Mouse (Mus musculus) left cerebral cortex, adult 8-10 months (tissue): ENCODE measurements around the gene Myod1. TPM values are rescaled to one million over a fixed set of nuclear protein-coding genes. Genes with fewer than 3 reads are reported as not detected.

Source experiments
- DNase-seq, 2 experiments: peaks; one replicate each; pipeline ENCODE4 v3.0.0; 2022; ENCODE audit warnings: low spot score in 2 of 2
- total RNA-seq, 4 experiments: library from RNA; stranded (reverse); gene quantifications; 2 replicates each; pipeline ENCODE4 v1.2.4; 2022

The Myod1 gene
- total RNA-seq, 4 experiments from 2014 or later, result 0.19 to 0.23 TPM; not detected in 2

DNA sequence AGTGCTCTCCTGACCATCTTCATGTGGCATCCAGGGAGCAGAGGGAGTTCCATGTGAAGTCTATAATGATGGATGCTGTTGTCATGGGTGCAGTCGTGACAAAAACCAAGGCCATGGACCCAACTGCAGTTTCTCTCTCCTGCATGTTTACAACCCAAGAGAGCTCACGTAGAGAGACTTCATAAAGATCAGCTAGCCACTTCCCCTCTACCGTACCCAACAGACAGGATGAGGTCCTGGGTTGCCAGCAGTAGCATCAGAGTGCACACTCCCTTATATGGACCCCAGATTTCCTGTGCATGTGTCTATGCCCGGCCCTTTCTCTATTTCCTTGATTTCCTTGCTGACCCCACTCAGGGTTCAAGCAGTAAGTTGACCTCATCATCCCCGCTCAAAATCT, 15.4 kb downstream of the Myod1 start:
- DNase-seq, result no peak

DNA sequence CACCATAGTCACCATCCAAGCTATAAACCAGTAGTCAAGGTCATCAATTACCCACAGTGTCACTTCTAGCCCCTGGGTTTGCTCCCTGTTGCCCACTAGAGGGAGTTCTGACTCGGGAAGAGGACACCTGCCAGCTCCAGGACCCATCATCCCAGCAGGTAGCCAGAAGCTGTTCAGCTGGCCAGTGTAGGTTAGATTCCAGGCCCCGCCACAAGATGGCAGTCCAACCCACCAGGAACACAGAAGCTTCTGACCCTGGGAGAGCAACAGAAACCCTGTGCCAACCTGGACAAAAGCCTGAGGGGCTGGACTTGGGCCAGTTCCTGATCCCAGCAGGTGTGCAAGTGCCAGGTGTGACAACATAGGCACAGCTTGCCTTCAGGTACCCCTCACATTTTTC, 16.8 kb downstream of the Myod1 start:
- DNase-seq, result peak; percentile 69 to 85

DNA sequence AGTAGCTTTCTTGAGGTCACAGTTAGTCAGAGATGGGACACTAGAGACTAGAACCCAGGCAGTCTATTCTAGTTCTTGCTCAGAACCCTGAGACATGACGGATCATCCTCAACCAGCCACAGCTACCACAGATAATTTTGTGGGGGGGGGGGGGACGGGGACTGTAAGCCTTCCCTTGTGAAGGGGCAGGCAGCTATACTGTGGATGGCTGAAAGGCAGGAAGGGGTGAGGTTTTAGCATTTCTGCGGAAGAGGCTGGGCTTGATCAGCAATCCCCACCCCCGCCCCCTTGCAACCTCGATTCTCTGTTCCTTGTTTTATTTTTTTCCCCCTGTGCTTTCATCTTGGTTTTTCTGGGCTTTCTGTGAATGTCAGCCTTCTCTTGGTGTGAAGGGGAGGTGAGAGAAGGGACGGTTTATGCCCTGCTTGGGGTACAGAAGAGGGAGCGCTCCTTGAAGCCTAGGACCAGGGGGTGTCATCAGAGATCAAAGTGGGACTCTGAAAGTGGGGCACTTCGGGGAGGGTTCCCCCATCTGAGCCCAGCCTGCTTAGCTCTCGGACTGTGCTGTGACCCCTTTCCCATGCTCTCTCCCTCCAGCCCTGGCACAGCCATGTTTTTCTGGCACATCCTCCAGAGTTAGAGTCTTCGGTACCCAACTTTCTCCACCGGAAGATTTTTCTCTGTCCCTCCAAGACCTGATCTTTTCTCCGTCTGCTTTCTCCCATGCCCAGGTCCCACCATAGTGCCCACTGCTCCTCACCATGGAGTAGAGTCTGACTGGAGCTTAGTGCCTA, 17.6 kb downstream of the Myod1 start:
- DNase-seq, result no peak

DNA sequence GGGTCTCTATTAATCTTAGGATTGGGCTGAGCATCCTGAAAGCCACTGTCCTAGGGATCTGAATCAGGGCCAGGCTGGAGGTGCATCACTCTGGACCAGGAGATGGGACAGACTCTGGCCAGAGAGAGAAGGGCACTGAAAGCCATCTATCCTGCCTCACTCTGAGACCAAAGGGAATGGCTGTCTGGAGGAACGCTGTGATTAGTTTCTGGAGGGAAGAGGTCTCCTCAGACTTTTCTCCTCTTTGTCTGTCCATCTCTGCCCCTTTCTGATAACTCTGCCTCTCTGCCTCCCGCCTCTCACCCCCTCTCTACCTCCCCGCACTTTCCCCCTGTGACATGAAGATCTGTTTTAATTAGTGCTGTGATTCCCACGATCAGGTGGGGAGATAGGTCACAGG, 18.7 kb downstream of the Myod1 start:
- DNase-seq, result no peak

DNA sequence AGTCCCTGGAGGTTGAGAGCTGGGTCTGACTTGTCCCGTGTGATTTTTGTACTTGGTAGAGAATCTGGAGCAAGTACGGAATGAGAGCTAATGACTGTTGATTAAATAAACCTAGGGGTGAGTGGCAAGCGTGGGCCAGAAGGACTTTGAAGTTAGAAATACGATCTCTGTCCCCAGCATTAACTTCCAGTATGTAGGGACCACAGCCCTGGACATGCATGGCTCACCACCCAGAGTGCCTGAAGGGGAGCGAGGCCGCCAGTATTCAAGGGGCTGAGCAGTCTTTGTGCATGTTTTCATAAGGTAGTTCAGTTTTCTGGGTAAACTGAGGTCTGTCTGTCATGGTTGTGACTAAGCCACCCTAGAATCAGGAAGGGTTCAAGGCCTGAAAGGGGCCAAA, 19.3 kb downstream of the Myod1 start:
- no peak for DNase-seq

DNA sequence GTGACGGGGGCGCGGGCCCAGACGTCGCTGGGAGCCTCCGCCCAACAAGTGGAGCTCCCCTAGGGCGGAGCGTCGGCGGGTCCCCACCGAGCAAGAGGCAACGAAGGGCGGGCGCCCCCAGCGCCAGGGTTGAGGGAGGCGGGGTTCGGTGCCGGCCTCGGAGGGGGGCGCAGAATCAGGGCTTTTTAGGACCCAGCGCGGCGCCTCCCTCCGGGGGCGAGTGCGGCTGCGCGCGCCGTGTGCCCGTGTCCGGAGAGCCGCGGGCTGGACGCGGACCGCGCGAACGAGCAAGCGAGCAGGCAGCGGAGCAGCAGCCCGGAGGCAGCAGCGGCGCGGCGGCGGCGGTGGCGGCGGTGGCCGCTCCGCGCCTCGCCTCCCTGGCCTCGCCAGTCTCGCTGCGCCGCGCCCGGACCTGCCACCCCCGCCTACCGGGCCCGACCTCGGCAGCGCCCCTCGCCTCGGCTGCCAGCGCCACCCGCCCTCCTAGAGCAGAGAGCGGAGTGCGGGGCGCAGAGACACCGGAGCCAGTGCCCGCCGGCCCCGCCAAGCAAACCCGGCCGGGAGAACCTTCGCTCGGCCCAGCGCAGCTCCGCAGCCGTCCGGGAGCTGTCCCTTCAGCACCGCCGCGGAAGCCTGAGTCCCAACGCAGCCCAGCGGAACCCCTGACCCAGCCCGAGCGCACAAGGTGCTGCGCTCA, 20.1 kb downstream of the Myod1 start, which contains the start of gene Kcnc1:
Gene Kcnc1 (plus strand): TSS at position 267 of the 697 bp plus-strand sequence.
- DNase-seq, result peak; percentile 49 to 72

DNA sequence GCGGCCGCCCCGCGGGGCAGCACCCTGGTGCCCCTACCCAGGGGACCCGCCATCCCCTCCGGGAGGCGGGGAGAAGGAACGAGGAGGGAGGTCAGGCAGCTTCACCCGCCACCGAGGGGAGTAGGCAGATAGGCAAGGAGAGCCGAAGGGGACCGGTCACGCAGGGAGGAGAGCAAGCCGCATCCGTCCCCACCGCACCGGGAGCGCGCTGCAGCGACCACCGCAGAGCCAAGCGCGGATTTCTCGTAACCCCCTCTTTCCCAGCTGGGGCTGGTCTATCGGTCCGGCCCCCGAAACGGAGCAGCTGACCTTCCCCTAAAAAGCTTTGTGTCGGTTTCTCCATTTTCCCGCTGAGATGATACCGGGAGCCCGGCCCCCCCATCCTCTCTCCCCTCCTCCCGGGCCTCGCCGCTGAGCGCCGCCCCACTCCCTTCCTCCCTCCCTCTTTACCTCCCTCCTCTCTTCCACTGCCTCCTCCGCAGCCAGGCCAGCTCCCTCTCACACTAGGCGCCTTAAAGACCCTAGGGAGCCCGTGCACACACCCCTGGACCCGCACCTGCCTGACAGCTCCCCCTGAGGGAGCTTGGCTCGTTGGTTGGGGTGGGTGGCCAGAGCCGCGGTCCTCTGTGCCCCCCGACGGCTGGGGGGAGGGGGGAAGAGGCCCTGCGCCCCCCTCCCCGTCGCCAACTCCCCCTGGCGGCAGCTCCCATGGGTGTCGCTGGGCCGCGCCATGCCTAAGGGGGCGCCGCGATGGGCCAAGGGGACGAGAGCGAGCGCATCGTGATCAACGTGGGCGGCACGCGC, 20.9 kb downstream of the Myod1 start:
- DNase-seq, result no peak

DNA sequence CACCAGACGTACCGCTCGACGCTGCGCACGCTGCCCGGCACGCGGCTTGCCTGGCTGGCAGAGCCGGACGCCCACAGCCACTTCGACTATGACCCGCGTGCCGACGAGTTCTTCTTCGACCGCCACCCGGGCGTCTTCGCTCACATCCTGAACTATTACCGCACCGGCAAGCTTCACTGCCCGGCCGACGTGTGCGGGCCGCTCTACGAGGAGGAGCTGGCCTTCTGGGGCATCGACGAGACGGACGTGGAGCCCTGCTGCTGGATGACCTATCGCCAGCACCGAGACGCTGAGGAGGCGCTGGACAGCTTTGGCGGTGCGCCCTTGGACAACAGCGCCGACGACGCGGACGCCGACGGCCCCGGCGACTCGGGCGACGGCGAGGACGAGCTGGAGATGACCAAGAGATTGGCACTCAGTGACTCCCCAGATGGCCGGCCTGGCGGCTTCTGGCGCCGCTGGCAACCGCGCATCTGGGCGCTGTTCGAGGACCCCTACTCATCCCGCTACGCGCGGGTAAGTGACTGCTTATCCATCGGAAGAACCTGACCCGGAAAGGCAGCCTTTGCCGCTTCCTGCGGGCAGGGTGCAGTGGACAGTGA, 21.6 kb downstream of the Myod1 start:
- peak in 1 of 2 experiments; percentile 75 for DNase-seq

DNA sequence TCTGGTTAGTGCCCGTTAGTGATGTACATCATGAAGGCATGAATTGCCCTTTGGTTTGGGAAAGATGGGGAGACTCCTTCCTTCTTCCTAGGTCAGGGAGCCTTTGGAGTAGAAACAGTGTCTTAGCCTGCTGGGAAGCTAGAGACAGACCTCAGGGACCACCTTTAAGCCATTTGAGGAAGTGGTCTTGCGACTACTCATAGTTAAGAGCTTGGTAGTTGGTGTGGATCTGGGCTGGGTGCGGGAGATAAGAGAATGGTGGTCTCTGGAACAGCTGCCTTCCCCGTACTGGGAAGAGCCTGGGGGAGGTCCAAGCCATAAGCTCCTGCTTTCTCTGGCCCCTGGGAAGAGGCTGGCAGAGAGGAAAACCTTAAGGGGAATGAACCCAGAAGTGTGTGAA, 22.3 kb downstream of the Myod1 start:
- DNase-seq, result no peak

DNA sequence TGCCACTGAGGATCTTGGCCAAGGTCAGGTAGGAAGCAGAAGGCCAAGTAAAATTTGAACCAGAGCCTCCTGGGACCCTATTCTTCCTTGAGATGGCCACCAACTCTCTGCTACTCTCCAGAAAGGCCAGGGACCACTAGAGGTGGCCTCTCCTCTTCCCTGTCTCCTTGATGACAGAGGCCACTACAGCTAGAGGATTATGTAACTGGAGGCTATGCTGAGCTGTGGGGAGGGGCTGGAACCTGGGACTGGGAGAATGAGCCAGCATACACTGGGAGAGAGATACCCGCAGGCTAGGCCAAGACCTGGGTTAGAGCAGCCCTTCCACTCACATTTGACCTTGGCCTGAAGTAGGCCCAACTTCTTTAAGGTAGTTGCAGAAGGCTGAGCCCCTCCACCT, 23.4 kb downstream of the Myod1 start:
- no peak for DNase-seq

DNA sequence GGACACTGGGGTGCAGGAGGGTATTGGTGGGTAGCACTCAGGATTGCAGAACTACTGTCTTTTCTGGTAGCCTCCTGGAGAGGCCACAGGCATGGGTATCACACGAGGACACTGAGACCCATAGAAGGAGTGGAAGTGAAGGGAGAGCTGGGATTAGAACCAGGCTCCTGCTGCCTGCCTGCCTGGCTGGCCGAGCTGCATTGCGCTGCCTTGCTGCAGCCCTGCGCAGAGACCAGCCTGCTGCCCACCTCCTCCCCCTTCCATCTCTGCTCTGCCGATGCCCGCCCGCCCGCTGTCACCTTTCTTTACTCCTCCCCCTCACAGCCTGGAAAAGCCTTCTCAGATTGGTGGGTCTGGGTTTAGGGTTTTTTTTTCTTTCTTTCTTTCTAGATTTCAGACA, 24.1 kb downstream of the Myod1 start:
- DNase-seq, result no peak

DNA sequence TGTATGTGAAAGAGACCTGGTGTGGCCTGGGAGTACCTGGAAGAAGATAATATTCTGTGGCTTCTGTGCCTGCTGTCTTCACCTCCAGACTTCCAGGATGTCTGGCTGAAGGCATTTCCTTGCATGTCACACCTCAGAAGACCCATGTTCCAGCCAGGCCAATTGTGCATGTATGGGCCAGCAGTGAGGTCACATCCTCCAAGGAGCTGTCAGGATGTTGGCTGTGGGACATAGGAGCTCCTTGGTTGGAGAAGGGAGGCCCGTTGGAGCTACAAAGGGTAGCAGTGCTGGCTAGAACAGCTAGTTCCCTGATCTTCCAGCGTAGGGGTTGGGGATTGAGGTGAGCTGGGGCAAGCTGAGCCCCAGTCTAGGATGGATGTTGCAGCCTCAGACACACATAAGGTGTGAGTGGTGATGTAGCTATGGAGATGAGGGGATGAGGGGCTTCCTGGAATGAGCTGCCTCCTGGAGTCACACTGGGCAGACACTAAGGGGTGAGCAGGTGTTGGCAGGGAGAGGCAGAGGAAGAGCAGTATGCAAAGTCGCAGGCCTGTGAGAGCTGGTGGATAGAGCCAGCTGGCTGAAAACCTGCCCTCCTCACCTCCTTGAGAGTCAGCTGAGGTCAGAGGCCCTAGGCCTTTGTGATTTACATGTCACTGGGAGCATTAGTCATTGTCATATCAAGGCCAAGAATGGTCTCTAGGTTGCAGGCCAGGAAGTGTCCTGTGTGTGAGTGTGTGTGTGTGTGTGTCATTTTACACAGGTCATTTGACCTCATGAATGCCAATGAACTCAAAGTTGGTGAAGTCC, 25.3 kb downstream of the Myod1 start:
- DNase-seq, result no peak

DNA sequence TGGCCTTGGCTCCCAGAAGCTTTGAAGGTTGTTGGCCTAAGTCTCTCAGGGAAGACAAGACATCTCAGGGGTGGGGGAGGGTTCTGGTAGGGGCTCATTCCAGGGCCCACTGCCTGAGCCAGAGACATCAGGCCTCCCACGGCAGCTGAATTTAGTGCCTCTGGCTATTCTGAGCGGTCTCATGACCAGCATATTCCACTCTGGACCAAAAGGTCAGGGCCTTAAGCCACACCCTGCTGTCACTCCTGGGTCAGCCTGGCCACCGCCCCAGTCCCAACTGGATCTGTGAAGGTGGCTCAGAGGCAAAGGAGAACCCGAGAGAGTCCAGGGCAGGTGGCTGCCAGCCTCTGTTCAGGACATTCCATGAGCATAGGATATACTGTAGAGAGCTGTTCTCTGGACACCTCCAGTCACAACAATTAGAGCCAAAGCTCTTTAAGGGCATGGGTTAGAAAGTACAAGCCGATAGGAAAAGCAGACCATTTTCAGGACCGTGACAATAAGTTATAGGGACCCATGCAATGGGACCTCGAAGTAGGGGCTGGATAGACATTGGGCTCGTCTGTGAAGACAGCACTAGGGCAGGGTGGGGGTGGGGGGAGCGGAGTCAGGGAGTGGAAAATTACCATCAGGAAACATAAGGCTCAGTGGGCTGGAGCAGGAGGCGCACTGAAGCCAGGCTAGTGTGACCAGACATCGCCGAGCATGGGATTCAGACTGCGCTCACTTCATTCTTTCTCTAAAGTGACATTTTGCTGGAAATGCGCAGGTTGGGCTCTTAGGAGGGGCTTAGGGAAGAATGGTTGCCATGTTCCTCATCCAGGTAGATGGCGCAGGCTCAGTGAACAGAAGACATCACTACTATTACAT, 27.6 kb downstream of the Myod1 start:
- no peak for DNase-seq

DNA sequence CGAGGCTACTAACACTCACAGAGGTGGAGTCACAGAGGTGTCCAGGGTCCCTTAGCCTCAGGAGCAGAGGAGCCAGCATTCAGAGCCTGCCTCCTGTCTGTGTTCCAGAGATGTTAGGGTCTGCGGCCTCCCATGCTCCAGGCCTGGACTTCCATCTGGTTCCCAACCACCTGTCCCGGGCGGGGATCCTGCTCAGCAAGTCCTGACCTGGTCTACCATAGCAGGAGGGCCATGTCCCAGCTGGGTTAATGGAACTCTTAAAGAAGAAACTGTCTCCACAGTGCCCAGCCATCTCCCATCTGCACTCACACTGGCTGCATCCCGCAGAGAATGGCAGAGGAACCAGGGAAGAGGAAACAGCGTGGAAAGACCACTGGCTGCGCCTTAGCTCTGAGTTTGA, 28.5 kb downstream of the Myod1 start:
- no peak for DNase-seq

DNA sequence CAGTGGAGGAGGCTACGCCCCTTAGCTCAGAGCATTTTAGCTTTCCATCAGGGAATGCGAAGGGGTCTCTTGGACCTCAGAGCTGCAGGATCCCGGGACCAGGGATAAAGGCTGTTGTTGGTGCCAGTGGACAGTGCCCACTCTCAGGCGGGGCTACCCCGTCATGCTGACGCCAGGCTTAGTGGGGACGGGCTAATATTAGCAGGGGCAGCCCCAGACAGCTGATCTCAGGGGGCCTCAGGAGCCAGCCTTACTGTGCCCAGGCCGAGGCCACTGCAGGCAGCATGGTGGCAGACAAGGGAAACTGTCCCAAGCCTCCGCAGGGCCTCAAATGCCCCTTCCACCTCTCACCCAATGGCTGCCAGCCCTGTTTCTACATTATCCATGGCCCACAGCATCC, 32.3 kb downstream of the Myod1 start:
- no peak for DNase-seq

DNA sequence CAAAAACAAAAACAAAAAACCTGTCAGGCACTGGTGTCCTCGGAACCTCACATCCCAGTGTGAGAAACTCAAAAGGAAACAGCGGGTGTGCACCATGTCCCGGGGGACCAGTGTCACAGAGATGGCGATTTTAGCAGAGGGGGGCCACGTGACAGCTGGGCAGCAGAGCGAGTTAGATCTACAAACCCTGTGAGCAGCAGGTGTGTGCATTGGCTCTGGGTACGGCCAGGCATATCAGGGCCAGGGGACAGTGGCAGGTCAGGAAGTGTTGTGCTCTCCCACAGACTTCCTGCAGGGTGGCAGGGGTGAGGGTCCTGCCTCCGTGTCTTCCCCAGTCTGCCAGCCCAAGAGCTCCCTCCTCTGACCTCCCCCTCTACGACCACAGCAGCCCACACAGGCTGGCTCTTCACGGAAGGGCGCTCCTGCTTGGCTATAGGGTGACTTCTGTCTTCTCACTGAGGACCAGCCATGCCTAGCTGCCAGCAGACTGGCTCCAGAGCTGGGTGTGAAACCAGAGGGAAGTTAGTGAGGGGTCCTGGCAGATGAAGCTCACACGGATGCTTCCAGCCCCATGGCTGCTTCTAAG, 33.0 kb downstream of the Myod1 start:
- no peak for DNase-seq

DNA sequence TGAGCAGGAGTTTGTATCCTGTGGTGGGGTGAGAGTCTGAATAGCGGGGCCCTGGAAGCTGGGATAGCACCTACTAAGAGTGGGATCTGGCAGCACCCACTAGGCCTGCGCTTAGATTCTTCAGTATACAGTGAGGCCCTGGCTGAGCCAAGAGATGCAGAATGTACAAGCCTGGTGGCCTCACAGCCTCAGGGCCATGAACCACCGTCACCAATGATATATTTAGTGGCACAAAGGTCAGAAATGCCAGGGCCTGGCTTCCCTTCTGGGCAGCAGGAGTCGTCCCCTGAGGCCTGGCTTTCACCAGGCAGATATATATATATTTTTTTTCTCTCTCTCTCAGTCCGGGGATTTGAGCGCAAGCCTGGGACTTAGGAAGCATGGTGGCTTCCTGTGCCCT, 34.5 kb downstream of the Myod1 start:
- DNase-seq, result no peak

DNA sequence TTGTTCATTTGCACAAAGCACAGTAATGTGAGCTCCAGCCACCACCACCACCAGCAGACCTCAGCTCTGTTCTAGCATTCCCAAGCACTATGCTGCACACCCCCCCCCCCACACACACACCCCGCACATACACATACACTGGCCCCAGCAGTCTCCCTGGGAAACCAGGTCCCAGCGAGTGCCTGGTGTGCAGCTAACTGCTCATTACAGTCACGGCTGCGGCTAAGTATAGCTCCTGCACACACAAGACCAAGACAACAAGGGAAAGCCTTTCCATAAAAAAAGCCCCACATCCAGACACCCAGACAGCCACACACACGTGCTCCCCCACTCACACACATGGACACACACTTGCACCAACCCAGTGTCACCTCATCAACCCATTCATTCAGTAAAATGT, 36.5 kb downstream of the Myod1 start:
- no peak for DNase-seq

DNA sequence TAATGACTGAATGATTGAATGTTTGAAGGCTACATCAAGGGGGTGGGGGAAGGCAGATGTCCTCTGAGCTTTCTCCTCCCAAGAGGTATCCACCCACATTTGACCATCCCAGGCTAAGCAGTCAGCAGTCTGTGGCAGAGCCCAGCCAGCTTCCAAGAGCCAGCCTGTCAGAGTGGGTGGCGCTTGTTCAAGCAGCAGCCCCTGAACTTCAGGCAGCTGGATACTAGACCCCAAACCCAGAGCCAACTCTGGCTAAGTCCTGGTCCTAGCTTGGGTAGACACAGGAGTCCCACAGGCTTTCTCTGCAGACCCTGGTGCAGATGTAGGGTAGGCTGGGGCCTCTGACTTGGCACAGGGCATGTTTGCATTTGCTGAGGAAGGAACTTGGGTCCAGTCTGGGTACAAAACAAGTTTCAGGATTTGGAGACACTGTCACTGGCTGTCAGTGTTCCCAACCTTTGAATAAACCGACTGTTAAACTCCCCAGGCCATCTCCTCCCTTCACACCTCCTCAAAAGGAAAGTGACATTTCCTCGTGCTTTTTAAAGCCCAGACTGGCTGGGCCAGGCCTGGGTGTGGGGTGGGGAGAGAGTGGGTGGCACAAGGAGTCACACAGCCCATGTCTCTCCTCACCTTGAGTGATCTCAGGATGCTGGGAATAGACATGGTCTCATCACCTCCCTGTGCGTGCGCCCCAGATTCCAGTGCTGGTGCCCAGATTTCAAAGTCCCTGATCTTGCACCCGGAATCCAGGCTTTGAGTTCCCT, 37.9 kb downstream of the Myod1 start:
- DNase-seq, result no peak
